Mouse (Mus musculus): ENCODE data around the gene F8.
A peak's percentile ranks its signal among the peaks of the same experiment; 100 is the strongest.

F8 gene

GRCm38 (mm10) chrX:75138182-75138581, 244.2 kb downstream of the F8 start:
- DNase-seq (ENCODE audit: low spot score in 2 of 2), result no peak

- DNase-seq (ENCODE audit: low spot score in 2 of 2), result no peak
Observed at GRCm38 (mm10) chrX:75137729-75138128, 244.7 kb downstream of the F8 start.

GRCm38 (mm10) chrX:75136938-75137337, 245.5 kb downstream of the F8 start:
- no peak for DNase-seq (ENCODE audit: low spot score in 2 of 2)

- DNase-seq (ENCODE audit: low spot score in 2 of 2), result peak; percentile 37 to 64
Observed at GRCm38 (mm10) chrX:75130467-75131160, 251.8 kb downstream of the F8 start, which contains the start of gene Mpp1. TSS of gene Mpp1 (minus strand) at chrX:75131016.

GRCm38 (mm10) chrX:75129474-75129873, 252.9 kb downstream of the F8 start:
- DNase-seq (ENCODE audit: low spot score in 2 of 2), result no peak

- no peak for DNase-seq (ENCODE audit: low spot score in 2 of 2)
Observed at GRCm38 (mm10) chrX:75128333-75128980, 254.0 kb downstream of the F8 start.

GRCm38 (mm10) chrX:75126893-75127292, 255.5 kb downstream of the F8 start:
- no peak for DNase-seq (ENCODE audit: low spot score in 2 of 2)

GRCm38 (mm10) chrX:75125606-75126005, 256.8 kb downstream of the F8 start:
- DNase-seq (ENCODE audit: low spot score in 2 of 2), result no peak

All from left cerebral cortex, adult 9 months (tissue).